Mouse (Mus musculus): ENCODE measurements around the gene Ide. TPM values are rescaled to one million over a fixed set of nuclear protein-coding genes. Genes with fewer than 3 reads are reported as not detected.

The Ide gene
- polyA plus RNA-seq, 1 experiment from 2014 or later, result 83.2 TPM

DNA sequence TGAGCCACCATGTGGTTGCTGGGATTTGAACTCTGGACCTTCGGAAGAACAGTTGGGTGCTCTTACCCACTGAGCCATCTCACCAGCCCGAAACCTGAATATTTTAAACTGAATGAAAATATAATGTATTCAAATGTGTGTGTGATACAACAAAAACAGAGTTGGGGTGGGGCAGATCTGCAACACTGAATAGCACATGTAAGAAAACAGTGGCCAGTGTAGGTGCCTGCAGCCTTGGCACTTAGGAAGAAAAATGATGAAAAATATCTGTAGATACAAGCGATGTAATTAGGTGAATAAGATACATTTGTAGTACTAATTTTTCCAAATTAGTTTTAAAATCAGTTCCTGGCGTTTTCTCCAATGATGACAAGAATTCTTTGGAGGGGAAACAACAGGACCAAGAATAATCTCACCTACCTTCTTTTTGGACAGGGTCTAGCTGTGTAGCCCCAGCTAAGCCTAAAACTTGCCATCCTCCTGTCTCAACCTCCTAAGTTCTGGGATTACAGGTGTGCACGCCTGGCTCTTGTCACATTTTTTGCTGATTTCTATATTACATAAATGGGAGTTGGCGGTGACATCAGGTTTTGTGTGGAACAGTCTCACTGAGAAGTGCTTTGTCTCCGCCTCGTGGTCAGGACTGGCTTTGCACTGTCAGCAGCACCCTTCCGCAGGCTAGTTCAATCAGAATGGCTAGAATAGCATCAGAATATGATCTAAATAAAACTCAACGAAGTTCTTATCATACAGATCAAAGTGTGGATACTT lies 72.1 kb downstream of the Ide start:
- WGBS, result 26% methylated on average over 10 of the region's 10 CpGs
- Histone ChIP-seq H3K4me3 (ENCODE audit: control insufficient read depth in 1 of 2, insufficient read depth in 1 of 2, low read depth in 1 of 2, low read length in 2 of 2) (no peak overlapping the region), H3K27me3 (ENCODE audit: control insufficient read depth, insufficient read depth, low read length) (no peaks in the 10 kb centered on the region), H3K9ac (ENCODE audit: low read length) (no peak overlapping the region), H3K27ac (replicated peaks in 1 of 2; ENCODE audit: control insufficient read depth in 1 of 2, insufficient read depth in 1 of 2, low read depth in 2 of 2, low read length in 2 of 2) (no peak overlapping the region), H3K36me3 (ENCODE audit: control insufficient read depth, insufficient read depth, low read length) (peaks cover 22% of the 10 kb centered on the region), H3K9me3 (ENCODE audit: control insufficient read depth, low read length) (no peaks in the 10 kb centered on the region), H3K4me2 (ENCODE audit: low read length) (no peak overlapping the region), H3K4me1 (ENCODE audit: control insufficient read depth in 2 of 2, insufficient read depth in 2 of 2, low read length in 2 of 2) (peaks cover 5 to 9% of the 10 kb centered on the region in 2 experiments; a peak in 2 of 4 replicates)
- ATAC-seq (ENCODE audit: insufficient number of reproducible peaks, insufficient read depth, low FRiP score, low read depth), result no peak

DNA sequence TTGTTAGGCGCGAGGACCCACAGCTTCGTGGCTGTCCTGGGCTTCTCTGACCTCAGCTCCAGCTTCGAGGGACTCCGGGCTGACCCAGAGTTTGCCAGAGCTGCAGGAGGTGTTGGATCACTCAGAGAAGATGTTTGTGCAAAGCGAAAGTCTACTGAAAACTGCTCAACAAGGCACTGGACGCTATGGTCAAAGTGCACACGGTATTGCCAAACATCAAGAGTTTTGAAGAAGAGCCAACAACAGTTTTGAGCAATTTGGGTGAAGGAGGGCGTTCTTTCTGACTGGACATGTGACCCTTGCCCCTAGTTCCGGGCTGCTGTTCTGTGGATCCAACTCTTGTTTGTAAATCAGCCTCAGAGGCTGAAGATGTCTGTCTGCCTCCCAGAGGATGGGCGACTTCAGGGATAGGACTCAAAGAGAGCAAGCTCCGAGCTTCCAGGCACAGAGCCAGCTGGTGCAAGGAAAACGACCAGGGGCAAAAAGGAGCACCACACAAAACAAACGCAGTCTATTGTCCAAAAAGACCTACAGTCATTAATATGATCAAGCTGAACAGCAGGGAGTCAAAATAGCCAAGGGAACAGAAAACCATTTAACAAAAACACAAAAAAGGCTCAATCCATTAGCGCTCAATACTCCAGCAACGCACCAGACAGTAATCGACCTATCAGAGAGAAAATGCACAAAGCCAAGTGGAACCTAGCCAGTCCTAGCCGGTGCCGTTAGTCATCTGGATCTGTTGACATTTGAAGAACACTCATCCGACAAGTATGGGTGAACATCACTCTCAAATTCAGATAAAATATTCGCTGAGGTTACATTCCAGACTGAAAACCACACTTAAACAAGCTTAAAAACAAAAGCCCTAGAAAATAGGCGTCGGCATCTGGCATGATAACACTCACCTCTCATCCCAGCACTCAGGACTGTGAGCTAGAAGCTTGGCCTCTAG lies 73.4 kb downstream of the Ide start:
- Histone ChIP-seq H3K27me3 (ENCODE audit: control insufficient read depth, insufficient read depth, low read length) (no peaks in the 10 kb centered on the region), H3K9ac (ENCODE audit: low read length) (peak overlapping the region; percentile 25; the same call in 1 of the 2 replicates), H3K27ac (replicated peaks in 1 of 2; ENCODE audit: control insufficient read depth in 1 of 2, insufficient read depth in 1 of 2, low read depth in 2 of 2, low read length in 2 of 2) (peak overlapping the region in 1 of 2 experiments; percentile 44; a peak in 1 of 4 replicates), H3K4me2 (ENCODE audit: low read length) (peak overlapping the region; percentile 41), H3K9me3 (ENCODE audit: control insufficient read depth, low read length) (no peaks in the 10 kb centered on the region), H3K4me1 (ENCODE audit: control insufficient read depth in 2 of 2, insufficient read depth in 2 of 2, low read length in 2 of 2) (peaks cover 5 to 9% of the 10 kb centered on the region in 2 experiments; a peak in 2 of 4 replicates), H3K36me3 (ENCODE audit: control insufficient read depth, insufficient read depth, low read length) (peaks cover 12% of the 10 kb centered on the region), H3K4me3 (ENCODE audit: control insufficient read depth in 1 of 2, insufficient read depth in 1 of 2, low read depth in 1 of 2, low read length in 2 of 2) (no peak overlapping the region)
- ATAC-seq (ENCODE audit: insufficient number of reproducible peaks, insufficient read depth, low FRiP score, low read depth), result no peak
- 48% methylated on average over 23 of the region's 23 CpGs for WGBS

- Histone ChIP-seq H3K4me3 (ENCODE audit: control insufficient read depth in 1 of 2, insufficient read depth in 1 of 2, low read depth in 1 of 2, low read length in 2 of 2) (no peak overlapping the region), H3K4me2 (ENCODE audit: low read length) (0 out of 2 replicates have a peak overlapping the region, but pooled peaks have one; percentile 41), H3K36me3 (ENCODE audit: control insufficient read depth, insufficient read depth, low read length) (peaks cover 5% of the 10 kb centered on the region), H3K27me3 (ENCODE audit: control insufficient read depth, insufficient read depth, low read length) (no peaks in the 10 kb centered on the region), H3K27ac (replicated peaks in 1 of 2; ENCODE audit: control insufficient read depth in 1 of 2, insufficient read depth in 1 of 2, low read depth in 2 of 2, low read length in 2 of 2) (no peak overlapping the region), H3K4me1 (ENCODE audit: control insufficient read depth in 2 of 2, insufficient read depth in 2 of 2, low read length in 2 of 2) (peaks cover 5 to 9% of the 10 kb centered on the region in 2 experiments; a peak in 2 of 4 replicates), H3K9me3 (ENCODE audit: control insufficient read depth, low read length) (no peaks in the 10 kb centered on the region), H3K9ac (ENCODE audit: low read length) (no peak overlapping the region)
- WGBS, result 72% methylated on average over 8 of the region's 8 CpGs
- no peak for ATAC-seq (ENCODE audit: insufficient number of reproducible peaks, insufficient read depth, low FRiP score, low read depth)
Observed at GRCm38 (mm10) chr19:37263566-37263942, 74.1 kb downstream of the Ide start.

DNA sequence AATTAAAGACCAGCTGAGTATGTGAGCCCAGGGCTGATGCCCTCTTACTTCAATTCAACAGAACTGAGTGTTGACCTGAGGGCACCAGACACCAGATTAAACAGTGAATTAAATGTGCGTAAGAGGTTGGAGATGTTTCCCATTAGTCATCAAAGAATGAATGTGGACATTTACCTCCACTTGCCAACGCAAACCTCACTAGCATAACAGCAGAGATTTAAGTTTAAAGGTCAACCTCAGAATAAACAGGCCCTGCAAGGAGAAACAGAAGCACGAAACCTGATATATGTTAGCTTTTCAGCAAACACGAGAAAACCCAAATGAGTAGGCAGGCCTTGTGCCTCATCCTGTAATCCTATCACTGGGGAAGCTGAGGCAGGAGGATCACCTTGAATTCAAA lies 75.3 kb downstream of the Ide start:
- 73% methylated on average over 4 of the region's 4 CpGs for WGBS
- Histone ChIP-seq H3K4me3 (ENCODE audit: control insufficient read depth in 1 of 2, insufficient read depth in 1 of 2, low read depth in 1 of 2, low read length in 2 of 2) (no peak overlapping the region), H3K27me3 (ENCODE audit: control insufficient read depth, insufficient read depth, low read length) (no peaks in the 10 kb centered on the region), H3K4me2 (ENCODE audit: low read length) (no peak overlapping the region), H3K4me1 (ENCODE audit: control insufficient read depth in 2 of 2, insufficient read depth in 2 of 2, low read length in 2 of 2) (peaks cover 5 to 9% of the 10 kb centered on the region in 2 experiments; a peak in 2 of 4 replicates), H3K9ac (ENCODE audit: low read length) (no peak overlapping the region), H3K9me3 (ENCODE audit: control insufficient read depth, low read length) (no peaks in the 10 kb centered on the region), H3K27ac (replicated peaks in 1 of 2; ENCODE audit: control insufficient read depth in 1 of 2, insufficient read depth in 1 of 2, low read depth in 2 of 2, low read length in 2 of 2) (no peak overlapping the region), H3K36me3 (ENCODE audit: control insufficient read depth, insufficient read depth, low read length) (no peaks in the 10 kb centered on the region)
- ATAC-seq (ENCODE audit: insufficient number of reproducible peaks, insufficient read depth, low FRiP score, low read depth), result no peak

DNA sequence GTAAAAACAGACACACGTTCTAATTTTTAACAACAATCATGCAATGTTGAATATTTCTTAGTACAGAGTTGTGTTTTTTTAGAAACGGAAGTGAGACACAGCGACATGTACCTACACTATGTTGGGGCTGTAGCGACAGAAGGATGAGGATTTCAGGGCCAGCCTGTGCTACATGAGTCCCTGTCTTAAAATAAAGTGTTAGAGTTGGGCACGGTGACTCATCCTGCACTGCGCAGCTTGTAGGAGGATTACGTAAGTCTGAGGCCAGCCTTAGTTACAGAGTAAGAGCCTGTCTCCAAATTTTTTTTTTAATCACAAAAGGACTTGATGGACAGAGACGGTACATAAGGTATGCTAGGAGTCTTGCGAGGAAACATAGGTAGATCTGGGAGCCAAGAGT lies 82.3 kb downstream of the Ide start:
- Histone ChIP-seq H3K27me3 (ENCODE audit: control insufficient read depth, insufficient read depth, low read length) (no peaks in the 10 kb centered on the region), H3K9me3 (ENCODE audit: control insufficient read depth, low read length) (no peaks in the 10 kb centered on the region), H3K36me3 (ENCODE audit: control insufficient read depth, insufficient read depth, low read length) (no peaks in the 10 kb centered on the region), H3K9ac (ENCODE audit: low read length) (no peak overlapping the region), H3K4me2 (ENCODE audit: low read length) (no peak overlapping the region), H3K4me3 (ENCODE audit: control insufficient read depth in 1 of 2, insufficient read depth in 1 of 2, low read depth in 1 of 2, low read length in 2 of 2) (no peak overlapping the region), H3K4me1 (ENCODE audit: control insufficient read depth in 2 of 2, insufficient read depth in 2 of 2, low read length in 2 of 2) (no peaks in the 10 kb centered on the region), H3K27ac (replicated peaks in 1 of 2; ENCODE audit: control insufficient read depth in 1 of 2, insufficient read depth in 1 of 2, low read depth in 2 of 2, low read length in 2 of 2) (no peak overlapping the region)
- ATAC-seq (ENCODE audit: insufficient number of reproducible peaks, insufficient read depth, low FRiP score, low read depth), result no peak
- WGBS, result 85% methylated on average over 9 of the region's 9 CpGs

DNA sequence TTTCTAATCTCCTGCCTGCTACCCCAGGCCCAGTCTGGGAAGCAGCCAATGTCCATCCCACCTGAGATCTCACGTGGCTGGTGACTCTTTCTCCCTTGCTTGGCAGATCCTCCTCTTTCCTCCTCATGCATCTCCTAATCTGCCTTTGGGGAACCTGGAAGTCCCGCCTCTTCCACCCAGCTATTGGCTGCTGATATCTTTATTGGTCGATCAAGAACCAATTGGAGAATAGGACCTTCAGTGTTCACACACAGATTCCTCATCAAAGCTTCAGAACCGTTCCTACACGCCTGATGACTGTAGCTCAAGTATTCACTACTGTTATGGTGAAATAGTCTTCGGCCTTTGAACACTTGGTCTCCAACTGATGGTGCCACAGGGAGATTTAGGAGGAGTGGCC lies 85.5 kb downstream of the Ide start:
- Histone ChIP-seq H3K27ac (replicated peaks in 1 of 2; ENCODE audit: control insufficient read depth in 1 of 2, insufficient read depth in 1 of 2, low read depth in 2 of 2, low read length in 2 of 2) (no peak overlapping the region), H3K9ac (ENCODE audit: low read length) (no peak overlapping the region), H3K4me1 (ENCODE audit: control insufficient read depth in 2 of 2, insufficient read depth in 2 of 2, low read length in 2 of 2) (no peaks in the 10 kb centered on the region), H3K4me3 (ENCODE audit: control insufficient read depth in 1 of 2, insufficient read depth in 1 of 2, low read depth in 1 of 2, low read length in 2 of 2) (no peak overlapping the region), H3K27me3 (ENCODE audit: control insufficient read depth, insufficient read depth, low read length) (no peaks in the 10 kb centered on the region), H3K9me3 (ENCODE audit: control insufficient read depth, low read length) (no peaks in the 10 kb centered on the region), H3K4me2 (ENCODE audit: low read length) (no peak overlapping the region), H3K36me3 (ENCODE audit: control insufficient read depth, insufficient read depth, low read length) (no peaks in the 10 kb centered on the region)
- 60% methylated on average over 6 of the region's 6 CpGs for WGBS
- no peak for ATAC-seq (ENCODE audit: insufficient number of reproducible peaks, insufficient read depth, low FRiP score, low read depth)

- no peak for ATAC-seq (ENCODE audit: insufficient number of reproducible peaks, insufficient read depth, low FRiP score, low read depth)
- Histone ChIP-seq H3K27me3 (ENCODE audit: control insufficient read depth, insufficient read depth, low read length) (no peaks in the 10 kb centered on the region), H3K9ac (ENCODE audit: low read length) (no peak overlapping the region), H3K9me3 (ENCODE audit: control insufficient read depth, low read length) (0 out of 2 replicates have a peak, but pooled peaks cover 3% of the 10 kb centered on the region), H3K4me1 (ENCODE audit: control insufficient read depth in 2 of 2, insufficient read depth in 2 of 2, low read length in 2 of 2) (no peaks in the 10 kb centered on the region), H3K4me3 (ENCODE audit: control insufficient read depth in 1 of 2, insufficient read depth in 1 of 2, low read depth in 1 of 2, low read length in 2 of 2) (no peak overlapping the region), H3K4me2 (ENCODE audit: low read length) (no peak overlapping the region), H3K27ac (replicated peaks in 1 of 2; ENCODE audit: control insufficient read depth in 1 of 2, insufficient read depth in 1 of 2, low read depth in 2 of 2, low read length in 2 of 2) (no peak overlapping the region), H3K36me3 (ENCODE audit: control insufficient read depth, insufficient read depth, low read length) (no peaks in the 10 kb centered on the region)
- WGBS, result 64% methylated on average over 3 of the region's 3 CpGs
Observed at GRCm38 (mm10) chr19:37248199-37248598, 89.5 kb downstream of the Ide start.

Measured in heart, embryonic 14.5 days (tissue).